Mouse (Mus musculus) central nervous system, embryonic 14 days (tissue): ENCODE results near the gene Mboat2. TPM values are rescaled to one million over a fixed set of nuclear protein-coding genes. Genes with fewer than 3 reads are reported as not detected.

Experiments used
- polyA plus RNA-seq: library from polyadenylated mRNA; depleted of rRNA; stranded (reverse); fragments of >200 nt; gene quantifications from 2 replicates; pipeline ENCODE4 v1.2.3, GENCODE M21; 2012; rRNA removed

Mboat2 gene
- polyA plus RNA-seq = 25.4 and 25.6 TPM in 2 replicates

GRCm38 (mm10) chr12:24830766-24831152 lies at the start of gene Mboat2:
TSS of gene Mboat2 (plus strand) at chr12:24830879.

DNA sequence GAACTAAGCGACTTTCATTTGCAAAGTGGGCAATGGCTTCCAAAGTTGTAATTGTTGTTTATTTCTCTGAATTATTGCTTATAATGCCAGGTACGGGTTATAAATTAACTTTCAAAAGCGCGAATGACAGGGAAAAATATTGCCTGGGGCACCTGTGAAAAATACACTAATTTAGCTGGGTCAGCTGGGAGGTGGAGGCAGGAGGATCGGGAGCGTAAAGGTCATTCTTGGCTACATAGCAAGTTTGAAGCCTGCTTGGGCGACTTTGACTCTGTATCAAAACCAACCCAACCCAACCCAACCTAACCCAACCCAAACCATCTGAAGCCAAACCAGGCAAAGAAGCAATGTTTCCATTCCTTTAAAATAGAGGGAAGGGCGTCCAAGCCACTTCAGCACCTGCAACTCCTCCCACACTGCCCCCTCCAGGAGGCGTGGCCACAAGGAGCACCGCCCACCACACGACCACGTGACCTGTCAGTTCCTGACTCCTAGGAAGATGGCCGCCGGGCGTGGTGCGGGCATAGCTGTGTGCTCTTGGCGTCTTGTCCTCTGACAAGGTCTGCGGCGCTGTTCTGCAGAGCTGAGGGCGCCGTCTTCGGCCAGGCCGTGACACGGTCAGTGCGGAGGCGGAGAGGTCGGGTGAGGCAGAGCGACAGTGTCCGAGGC lies 143.9 kb downstream of the Mboat2 start, which contains the start of gene Kidins220:
Gene Kidins220, plus strand, starts transcription at position 480 of the 669 bp plus-strand sequence.

Other genes starting within 250 kb of the Mboat2 start
- gene Klf11, start 179.6 kb upstream of the Mboat2 start, polyA plus RNA-seq = 10.6 and 13.7 TPM in 2 replicates
- gene Cys1, start 149.1 kb upstream of the Mboat2 start, polyA plus RNA-seq = 2.0 and 3.6 TPM in 2 replicates
- gene Rrm2, start 122.6 kb upstream of the Mboat2 start, polyA plus RNA-seq = 46.7 and 62.4 TPM in 2 replicates
- 175 and 184 TPM in 2 replicates for gene Kidins220, start 144.0 kb downstream of the Mboat2 start, polyA plus RNA-seq